Comparison of ENCODE assay signal across 8 mouse cellular contexts in genomic region chr9:53383951-53384866, GRCm38 (mm10). TPM values are rescaled to one million over a fixed set of nuclear protein-coding genes. Genes with fewer than 3 reads are reported as not detected.
DNase-seq lines count a peak whose midpoint lies in the region; ATAC-seq and TF ChIP-seq lines count a peak whose summit lies in the region.

Gene Kdelc2, plus strand, starts transcription at chr9:53384025.

- 0 out of 2 replicates have a peak, but pooled peaks have one; percentile 0 for TF ChIP-seq CTCF in cerebellum, adult 2 months (IDR thresholded peaks at IDR 0.05; ENCODE audit: borderline replicate concordance, insufficient read depth, low read depth, low read length)
- TF ChIP-seq CTCF in olfactory bulb, adult 2 months (IDR thresholded peaks at IDR 0.05; ENCODE audit: insufficient read depth, low read depth, low read length), result no peak

- peak within 1 kb of the TSS; percentile 68 for H3K4me2 ChIP-seq in lung, embryonic 15.5 days

- H3K27ac ChIP-seq in cerebellum, adult 2 months (ENCODE audit: insufficient read depth, low read length), result peak within 1 kb of the TSS; percentile 75
- peak within 1 kb of the TSS; percentile 98 for H3K27ac ChIP-seq in lung, embryonic 15.5 days
- H3K27ac ChIP-seq in olfactory bulb, adult 2 months (ENCODE audit: insufficient read depth, low read depth, low read length), result peak within 1 kb of the TSS; percentile 52

- H3K27me3 ChIP-seq in cerebellum, adult 2 months (ENCODE audit: control insufficient read depth, insufficient read depth, low read length), result no peaks in the 10 kb centered on the region
- no peaks in the 10 kb centered on the region for H3K27me3 ChIP-seq in lung, embryonic 15.5 days

- peak; percentile 81 for DNase-seq in MN1 (ENCODE audit: low spot score)
- peak; percentile 74 to 78 for DNase-seq in cerebellum, adult 2 months
- DNase-seq in layer of hippocampus, adult 9-10 months (ENCODE audit: low spot score), result peak; percentile 57
- DNase-seq in thymus, postnatal 36 days, result peak; percentile 21 to 25

- no peaks in the 10 kb centered on the region; the same call in 1 of the 2 replicates for H3K4me1 ChIP-seq in cerebellum, adult 2 months (ENCODE audit: control insufficient read depth, insufficient read depth, low read length)
- peaks cover 20% of the 10 kb centered on the region for H3K4me1 ChIP-seq in lung, embryonic 15.5 days
- no peaks in the 10 kb centered on the region for H3K4me1 ChIP-seq in olfactory bulb, adult 2 months (ENCODE audit: control insufficient read depth, insufficient read depth, low read length)

- H3K9ac ChIP-seq in lung, embryonic 15.5 days, result peak within 1 kb of the TSS; percentile 78

- under 1% methylated on average over 75 of the region's 75 CpGs for WGBS in cerebellum, adult 2 months
- WGBS in lung, embryonic 15.5 days, result under 1% methylated on average over 70 of the region's 75 CpGs
- WGBS in olfactory bulb, adult 2 months, result under 1% methylated on average over 75 of the region's 75 CpGs

- no peaks in the 10 kb centered on the region for H3K9me3 ChIP-seq in lung, embryonic 15.5 days

- no peak for TF ChIP-seq POLR2A in cerebellum, adult 2 months (IDR thresholded peaks at IDR 0.05; ENCODE audit: borderline replicate concordance, insufficient read depth, low read length)
- TF ChIP-seq POLR2A in olfactory bulb, adult 2 months (IDR thresholded peaks at IDR 0.05; ENCODE audit: insufficient read depth, low read depth, low read length), result no peak

- H3K36me3 ChIP-seq in lung, embryonic 15.5 days, result peaks cover 8% of the 10 kb centered on the region

- H3K4me3 ChIP-seq in cerebellum, adult 2 months (replicated peaks; ENCODE audit: insufficient read depth, low read depth, low read length), result peak within 1 kb of the TSS; percentile 81
- peak within 1 kb of the TSS; percentile 53 for H3K4me3 ChIP-seq in lung, embryonic 15.5 days
- peak within 1 kb of the TSS; percentile 82 for H3K4me3 ChIP-seq in olfactory bulb, adult 2 months (ENCODE audit: insufficient read depth, low read depth, low read length)

- ATAC-seq in frontal cortex, adult (ENCODE audit: low TSS enrichment), result peak; percentile 84
- peak; percentile 73 to 86 for ATAC-seq in hematopoietic stem cell, adult 5-6 weeks (replicated peaks in 1 of 2; ENCODE audit: insufficient read depth in 1 of 2, low FRiP score in 2 of 2, low TSS enrichment in 1 of 2, low read depth in 1 of 2, poor library complexity in 2 of 2, severe bottlenecking in 2 of 2)
- peak; percentile 97 for ATAC-seq in lung, embryonic 15.5 days (ENCODE audit: borderline replicate concordance, extremely low read depth, low FRiP score, low TSS enrichment)

RNA-seq across cellular contexts. Expression of gene Kdelc2, which starts in this region (rescaled TPM):
- 3.0 and 3.5 TPM in 2 replicates for polyA plus RNA-seq in cerebellum, adult 2 months (2012; rRNA removed)
- 14.1 and 18.0 TPM in 2 replicates for total RNA-seq in hematopoietic stem cell, adult 5-6 weeks (2017)
- polyA plus RNA-seq in lung, embryonic 15.5 days (2015; fragmentation: Nextera tagmentation; extraction: Ambion mirVana), result 49.1 and 53.0 TPM in 2 replicates
- polyA plus RNA-seq in olfactory bulb, adult 2 months (2012; ENCODE audit: insufficient read depth, insufficient read length, low replicate concordance, missing spikeins), result not detected in 2 replicates

Comparison
In these comparisons a context has a peak if more than half of its experiments do, and no peak if none do; other contexts are left out.
1. Peak in every context shown above with its lines: DNase-seq, ATAC-seq, H3K4me3 ChIP-seq and H3K27ac ChIP-seq.
2. RNA of gene Kdelc2 (polyA plus RNA-seq): 49.1 to 53.0 TPM in lung, embryonic 15.5 days; 3.0 to 3.5 TPM in cerebellum, adult 2 months and not detected in olfactory bulb, adult 2 months; every median in the first group is over 10 times any median in the second.
3. DNase-seq: peak in every context shown above with its lines; median percentile 81 in MN1; 76 in cerebellum, adult 2 months; 57 in layer of hippocampus, adult 9-10 months; 23 in thymus, postnatal 36 days.